Mouse (Mus musculus) kidney, adult 11 months (tissue): Measurements from ENCODE around the gene Eddm3b.
"Not testable (repeated sequence)": the region's sequence is repeated elsewhere in the genome, so short reads cannot be mapped to it uniquely, and the experiment has no call there.

ENCODE experiments used
- DNase-seq: peaks from one replicate; pipeline ENCODE4 v3.0.0; 2022

The Eddm3b gene

GRCm38 (mm10) chr14:51144451-51144850, 30.2 kb downstream of the Eddm3b start:
- DNase-seq, result no peak

- no peak for DNase-seq
Measured at GRCm38 (mm10) chr14:51145521-51145920, 31.3 kb downstream of the Eddm3b start.

- DNase-seq, result no peak
Measured at GRCm38 (mm10) chr14:51146685-51147084, 32.5 kb downstream of the Eddm3b start, which contains the start of gene Rnase1. Gene Rnase1, minus strand, starts transcription at chr14:51146785.

- DNase-seq, result no peak
Measured at GRCm38 (mm10) chr14:51148006-51148405, 33.8 kb downstream of the Eddm3b start.

- DNase-seq, result no peak
Measured at GRCm38 (mm10) chr14:51149164-51149563, 34.9 kb downstream of the Eddm3b start.

- no peak for DNase-seq
Measured at GRCm38 (mm10) chr14:51150206-51150831, 36.1 kb downstream of the Eddm3b start.

- DNase-seq, result no peak
Measured at GRCm38 (mm10) chr14:51152249-51152870, 38.1 kb downstream of the Eddm3b start.

- DNase-seq, result no peak
Measured at GRCm38 (mm10) chr14:51156056-51156735, 42.0 kb downstream of the Eddm3b start.

GRCm38 (mm10) chr14:51156736-51157068, 42.5 kb downstream of the Eddm3b start:
- DNase-seq, result no peak

GRCm38 (mm10) chr14:51157072-51157471, 42.8 kb downstream of the Eddm3b start:
- no peak for DNase-seq

GRCm38 (mm10) chr14:51161976-51162375, 47.8 kb downstream of the Eddm3b start, which contains the start of gene Rnase2b:
Gene Rnase2b, plus strand, starts transcription at chr14:51162260.
- DNase-seq, result not testable (repeated sequence)

GRCm38 (mm10) chr14:51163323-51163722, 49.1 kb downstream of the Eddm3b start:
- not testable (repeated sequence) for DNase-seq

GRCm38 (mm10) chr14:51165435-51165834, 51.2 kb downstream of the Eddm3b start:
- DNase-seq, result no peak

- DNase-seq, result no peak
Measured at GRCm38 (mm10) chr14:51166068-51166467, 51.8 kb downstream of the Eddm3b start.
